Mouse (Mus musculus): ENCODE measurements around the gene Ctrc.
A peak's percentile ranks its signal among the peaks of the same experiment; 100 is the strongest.

Gene Ctrc

GRCm38 (mm10) chr4:141821178-141821577 is 25.0 kb downstream of the Ctrc start:
- no peak for DNase-seq (ENCODE audit: extremely low spot score, low spot score)

- DNase-seq (ENCODE audit: extremely low spot score, low spot score) = no peak
Observed at GRCm38 (mm10) chr4:141819316-141819715, 26.8 kb downstream of the Ctrc start.

GRCm38 (mm10) chr4:141818861-141819260 is 27.3 kb downstream of the Ctrc start:
- DNase-seq (ENCODE audit: extremely low spot score, low spot score) = no peak

GRCm38 (mm10) chr4:141817706-141818105 is 28.5 kb downstream of the Ctrc start:
- no peak for DNase-seq (ENCODE audit: extremely low spot score, low spot score)

GRCm38 (mm10) chr4:141816776-141817655 is 29.1 kb downstream of the Ctrc start:
- no peak for DNase-seq (ENCODE audit: extremely low spot score, low spot score)

- no peak for DNase-seq (ENCODE audit: extremely low spot score, low spot score)
Observed at GRCm38 (mm10) chr4:141816267-141816666, 29.9 kb downstream of the Ctrc start.

GRCm38 (mm10) chr4:141811375-141811774 is 34.8 kb downstream of the Ctrc start:
- no peak for DNase-seq (ENCODE audit: extremely low spot score, low spot score)

- DNase-seq (ENCODE audit: extremely low spot score, low spot score) = no peak
Observed at GRCm38 (mm10) chr4:141810975-141811374, 35.2 kb downstream of the Ctrc start.

GRCm38 (mm10) chr4:141809850-141810464 is 36.2 kb downstream of the Ctrc start:
- DNase-seq (ENCODE audit: extremely low spot score, low spot score) = peak; percentile 37

GRCm38 (mm10) chr4:141805886-141806285 is 40.3 kb downstream of the Ctrc start:
- DNase-seq (ENCODE audit: extremely low spot score, low spot score) = no peak

- DNase-seq (ENCODE audit: extremely low spot score, low spot score) = no peak
Observed at GRCm38 (mm10) chr4:141804105-141804504, 42.1 kb downstream of the Ctrc start.

GRCm38 (mm10) chr4:141797545-141797944 is 48.6 kb downstream of the Ctrc start:
- no peak for DNase-seq (ENCODE audit: extremely low spot score, low spot score)

- no peak for DNase-seq (ENCODE audit: extremely low spot score, low spot score)
Observed at GRCm38 (mm10) chr4:141796954-141797353, 49.2 kb downstream of the Ctrc start.

- DNase-seq (ENCODE audit: extremely low spot score, low spot score) = no peak
Observed at GRCm38 (mm10) chr4:141796356-141796755, 49.8 kb downstream of the Ctrc start.

GRCm38 (mm10) chr4:141794152-141794535 is 52.0 kb downstream of the Ctrc start:
- no peak for DNase-seq (ENCODE audit: extremely low spot score, low spot score)

GRCm38 (mm10) chr4:141793282-141794151 is 52.6 kb downstream of the Ctrc start, which contains the start of gene Casp9:
Gene Casp9 (plus strand): TSS chr4:141793612.
- DNase-seq (ENCODE audit: extremely low spot score, low spot score) = peak; percentile 99

GRCm38 (mm10) chr4:141792554-141793281 is 53.4 kb downstream of the Ctrc start:
- no peak for DNase-seq (ENCODE audit: extremely low spot score, low spot score)

- DNase-seq (ENCODE audit: extremely low spot score, low spot score) = no peak
Observed at GRCm38 (mm10) chr4:141791951-141792350, 54.2 kb downstream of the Ctrc start.

GRCm38 (mm10) chr4:141791486-141791885 is 54.7 kb downstream of the Ctrc start:
- no peak for DNase-seq (ENCODE audit: extremely low spot score, low spot score)

GRCm38 (mm10) chr4:141790524-141790990 is 55.6 kb downstream of the Ctrc start, which contains the start of gene Dnajc16:
Gene Dnajc16 (minus strand): TSS chr4:141790931.
- peak; percentile 98 for DNase-seq (ENCODE audit: extremely low spot score, low spot score)
